Mouse (Mus musculus) liver, embryonic 12.5 days (tissue): Measurements from ENCODE around the gene Hoxa3. TPM values are rescaled to one million over a fixed set of nuclear protein-coding genes. Genes with fewer than 3 reads are reported as not detected.
A peak's percentile ranks its signal among the peaks of the same experiment; 100 is the strongest.

ENCODE experiments used
- ATAC-seq: fragments of 200-750 bp; cut with Nextera tagmentation; 2 replicates; pipeline ENCODE4 v1.8.0; 2017; ENCODE audit warnings: moderate number of reproducible peaks, mild to moderate bottlenecking, moderate library complexity
- H3K27ac ChIP-seq: fragments of 300-500 bp; sonication (generic); 2 replicates; pipeline ENCODE4 v1.5.1; 2016; ENCODE audit warnings: mild to moderate bottlenecking
- H3K27me3 ChIP-seq: fragments of 300-500 bp; sonication (generic); replicated peaks from 2 replicates; pipeline ENCODE4 v1.6.1; 2016; ENCODE audit warnings: mild to moderate bottlenecking, moderate library complexity
- H3K36me3 ChIP-seq: fragments of 300-500 bp; sonication (generic); 2 replicates; pipeline ENCODE4 v1.6.1; 2016; ENCODE audit warnings: mild to moderate bottlenecking, moderate library complexity
- H3K4me1 ChIP-seq: fragments of 300-500 bp; sonication (generic); 2 replicates; pipeline ENCODE4 v1.6.1; 2016
- H3K4me2 ChIP-seq: fragments of 300-500 bp; sonication (generic); 2 replicates; pipeline ENCODE4 v1.6.1; 2016; ENCODE audit warnings: mild to moderate bottlenecking, moderate library complexity
- H3K4me3 ChIP-seq: fragments of 300-500 bp; sonication (generic); 2 replicates; pipeline ENCODE4 v1.5.1; 2016; ENCODE audit warnings: mild to moderate bottlenecking, moderate library complexity
- H3K9ac ChIP-seq: fragments of 300-500 bp; sonication (generic); 2 replicates; pipeline ENCODE4 v1.6.1; 2016; ENCODE audit warnings: mild to moderate bottlenecking, moderate library complexity
- H3K9me3 ChIP-seq: fragments of 300-500 bp; sonication (generic); replicated peaks from 2 replicates; pipeline ENCODE4 v1.6.1; 2016; ENCODE audit warnings: mild to moderate bottlenecking, moderate library complexity
- WGBS: fragments of 180-500 bp; shearing (Covaris S2); methylation state at CpG from one replicate; pipeline ENCODE4 v1.1.7; 2016; ENCODE audit not compliant: insufficient replicate concordance; 5-methylcytosine and 5-hydroxymethylcytosine counted together
- polyA plus RNA-seq: library from polyadenylated mRNA; unstranded; fragments of >200 nt; fragmentation: Nextera tagmentation; extraction: Ambion mirVana; gene quantifications from 2 replicates; pipeline ENCODE4 v1.2.1, GENCODE M21; 2016

Gene Hoxa3
- polyA plus RNA-seq, 1 experiment from 2014 or later = 0.97 TPM

- 2% methylated on average over 23 of the region's 23 CpGs for WGBS
- H3K27me3 ChIP-seq = peaks cover 98% of the 10 kb centered on the region
- peaks cover 7% of the 10 kb centered on the region; the same call in 1 of the 2 replicates for H3K4me1 ChIP-seq
- no peak overlapping the region for H3K9ac ChIP-seq
- no peak overlapping the region for H3K4me3 ChIP-seq
- H3K9me3 ChIP-seq = no peaks in the 10 kb centered on the region
- H3K4me2 ChIP-seq = no peak overlapping the region
- no peak for ATAC-seq
- H3K36me3 ChIP-seq = no peaks in the 10 kb centered on the region
- no peak overlapping the region for H3K27ac ChIP-seq
Observed at GRCm38 (mm10) chr6:52244471-52245039, 31.4 kb upstream of the Hoxa3 start.

DNA sequence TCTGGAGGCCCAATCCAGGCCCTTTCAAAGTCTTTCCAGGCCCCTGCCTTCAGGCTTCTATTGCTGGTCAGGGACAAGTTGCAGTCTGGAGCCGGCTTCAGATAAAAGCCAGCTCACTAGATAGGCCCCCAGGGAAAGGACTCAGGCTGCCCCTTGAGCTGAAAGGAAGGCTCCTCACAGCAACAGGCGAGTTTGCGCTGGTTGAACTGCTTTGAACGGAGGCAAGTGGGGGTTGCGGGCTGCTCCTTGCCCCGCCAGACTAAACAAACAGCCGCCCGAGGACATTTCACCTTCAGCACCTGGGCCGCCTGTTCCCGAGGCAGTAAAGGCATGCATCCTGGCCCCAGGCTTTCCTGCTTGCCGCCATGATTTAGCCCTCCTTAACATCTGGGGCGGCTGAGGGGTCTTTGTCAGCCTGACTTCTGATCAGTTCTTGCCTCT lies 30.6 kb upstream of the Hoxa3 start:
- peaks cover 7% of the 10 kb centered on the region; the same call in 1 of the 2 replicates for H3K4me1 ChIP-seq
- H3K9me3 ChIP-seq = no peaks in the 10 kb centered on the region
- no peak overlapping the region for H3K4me3 ChIP-seq
- H3K27me3 ChIP-seq = peaks cover 98% of the 10 kb centered on the region
- H3K9ac ChIP-seq = no peak overlapping the region
- H3K36me3 ChIP-seq = no peaks in the 10 kb centered on the region
- no peak overlapping the region for H3K4me2 ChIP-seq
- WGBS = 1% methylated on average over 12 of the region's 12 CpGs
- no peak for ATAC-seq
- no peak overlapping the region for H3K27ac ChIP-seq

GRCm38 (mm10) chr6:52242801-52243332 lies 29.7 kb upstream of the Hoxa3 start:
- Histone ChIP-seq H3K27ac (no peak overlapping the region), H3K9ac (no peak overlapping the region), H3K36me3 (no peaks in the 10 kb centered on the region), H3K4me3 (no peak overlapping the region), H3K4me2 (no peak overlapping the region), H3K4me1 (peaks cover 7% of the 10 kb centered on the region; the same call in 1 of the 2 replicates), H3K9me3 (no peaks in the 10 kb centered on the region), H3K27me3 (peaks cover 98% of the 10 kb centered on the region)
- no peak for ATAC-seq
- WGBS = 8% methylated on average over 4 of the region's 4 CpGs

DNA sequence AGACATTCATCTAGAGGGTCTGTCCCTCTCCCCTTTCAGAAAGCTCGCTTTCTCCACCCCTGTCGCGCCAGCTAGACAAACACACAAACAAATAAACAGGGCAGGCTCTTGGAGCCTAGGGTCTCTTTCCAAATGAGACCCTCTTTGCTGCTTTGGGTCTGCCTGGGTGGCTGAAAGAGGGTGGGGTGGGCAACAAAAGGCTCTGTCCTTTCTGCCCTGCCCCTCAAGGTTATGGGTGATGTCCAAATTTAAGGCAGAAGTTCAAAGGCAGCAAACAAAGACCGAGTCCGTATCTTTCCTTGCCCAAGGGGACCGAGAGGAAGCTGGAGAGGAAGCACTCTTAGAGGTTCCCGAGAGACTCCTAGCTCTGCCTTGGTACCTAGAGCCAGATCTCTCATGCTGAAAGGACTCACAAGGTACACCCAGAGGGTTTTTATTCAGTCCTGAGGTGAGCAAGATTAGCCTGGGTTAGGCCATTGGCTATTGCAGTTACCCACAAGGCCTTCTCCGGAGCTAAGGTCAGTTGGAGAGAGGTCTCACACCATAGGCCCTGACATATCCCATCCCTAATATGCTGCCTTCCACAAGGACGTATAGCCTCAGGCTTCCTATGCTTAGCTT lies 28.0 kb upstream of the Hoxa3 start:
- Histone ChIP-seq H3K4me1 (peaks cover 7% of the 10 kb centered on the region; the same call in 1 of the 2 replicates), H3K9ac (no peak overlapping the region), H3K27ac (no peak overlapping the region), H3K4me2 (no peak overlapping the region), H3K36me3 (no peaks in the 10 kb centered on the region), H3K27me3 (peaks cover 99% of the 10 kb centered on the region), H3K9me3 (no peaks in the 10 kb centered on the region), H3K4me3 (no peak overlapping the region)
- ATAC-seq = no peak
- 4% methylated on average over 9 of the region's 9 CpGs for WGBS

- ATAC-seq = no peak
- H3K4me3 ChIP-seq = no peak within 1 kb of the TSS
- no peak within 1 kb of the TSS for H3K9ac ChIP-seq
Observed at GRCm38 (mm10) chr6:52240389-52241000, 27.4 kb upstream of the Hoxa3 start, which contains the start of gene Hoxa10. Gene Hoxa10 (minus strand): TSS chr6:52240854.

DNA sequence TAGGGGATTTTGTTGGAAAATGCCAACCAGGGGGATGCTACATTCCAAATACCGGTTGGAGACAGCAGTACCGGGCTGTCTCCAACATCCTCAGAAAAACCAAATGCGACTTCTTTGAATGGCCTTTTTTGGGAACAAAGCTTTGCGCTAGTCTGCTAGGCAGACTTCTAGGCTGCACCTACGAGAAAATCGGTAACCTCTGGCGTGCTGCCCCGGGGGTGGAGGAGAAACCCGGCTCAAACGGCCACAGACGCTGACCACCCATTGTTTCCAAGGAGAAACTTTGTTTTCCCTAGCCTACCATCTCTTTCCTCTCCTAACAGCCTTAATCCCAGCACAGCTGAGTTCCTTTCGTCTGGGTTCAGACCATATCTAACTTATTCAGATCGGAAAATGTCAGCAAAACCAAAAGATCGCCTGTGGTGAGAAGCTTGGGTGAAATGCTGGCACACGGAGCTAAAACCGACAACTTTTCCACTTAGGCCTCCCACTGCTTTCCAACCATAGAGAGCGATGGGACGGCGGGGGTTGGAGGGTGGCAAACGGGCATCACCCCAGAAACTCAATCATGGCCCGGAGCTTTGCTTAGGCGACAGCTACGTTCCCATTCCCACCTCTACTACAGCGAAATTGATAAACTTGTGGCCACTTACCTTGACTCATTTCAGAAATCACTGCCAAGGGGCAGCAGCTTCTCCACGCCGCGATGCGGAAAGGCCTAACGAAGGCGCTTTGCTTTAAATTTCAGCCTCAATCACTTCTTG lies 26.7 kb upstream of the Hoxa3 start:
- Histone ChIP-seq H3K27me3 (peaks cover 99% of the 10 kb centered on the region), H3K4me2 (peak overlapping the region; percentile 16; the same call in 1 of the 2 replicates), H3K4me3 (no peak overlapping the region), H3K4me1 (0 out of 2 replicates have a peak, but pooled peaks cover under 1% of the 10 kb centered on the region), H3K27ac (no peak overlapping the region), H3K9me3 (no peaks in the 10 kb centered on the region), H3K36me3 (no peaks in the 10 kb centered on the region), H3K9ac (no peak overlapping the region)
- ATAC-seq = no peak
- WGBS = 4% methylated on average over 30 of the region's 30 CpGs

More at GRCm38 (mm10) chr6:52240389-52241000, 27.4 kb upstream of the Hoxa3 start, which contains the start of gene Hoxa10:
- H3K4me2 ChIP-seq = peak within 1 kb of the TSS; percentile 16; the same call in 1 of the 2 replicates
- no peak within 1 kb of the TSS for H3K27ac ChIP-seq
- 2% methylated on average over 35 of the region's 35 CpGs for WGBS
- no peaks in the 10 kb centered on the region for H3K36me3 ChIP-seq
- H3K27me3 ChIP-seq = peaks cover 99% of the 10 kb centered on the region
- no peaks in the 10 kb centered on the region for H3K9me3 ChIP-seq
- H3K4me1 ChIP-seq = peaks cover 7% of the 10 kb centered on the region; the same call in 1 of the 2 replicates

GRCm38 (mm10) chr6:52238976-52239375 lies 25.8 kb upstream of the Hoxa3 start:
- 6% methylated on average over 7 of the region's 7 CpGs for WGBS
- no peak for ATAC-seq
- Histone ChIP-seq H3K27ac (no peak overlapping the region), H3K27me3 (peaks cover 99% of the 10 kb centered on the region), H3K4me1 (no peaks in the 10 kb centered on the region), H3K9ac (no peak overlapping the region), H3K36me3 (no peaks in the 10 kb centered on the region), H3K4me3 (no peak overlapping the region), H3K4me2 (no peak overlapping the region), H3K9me3 (no peaks in the 10 kb centered on the region)

DNA sequence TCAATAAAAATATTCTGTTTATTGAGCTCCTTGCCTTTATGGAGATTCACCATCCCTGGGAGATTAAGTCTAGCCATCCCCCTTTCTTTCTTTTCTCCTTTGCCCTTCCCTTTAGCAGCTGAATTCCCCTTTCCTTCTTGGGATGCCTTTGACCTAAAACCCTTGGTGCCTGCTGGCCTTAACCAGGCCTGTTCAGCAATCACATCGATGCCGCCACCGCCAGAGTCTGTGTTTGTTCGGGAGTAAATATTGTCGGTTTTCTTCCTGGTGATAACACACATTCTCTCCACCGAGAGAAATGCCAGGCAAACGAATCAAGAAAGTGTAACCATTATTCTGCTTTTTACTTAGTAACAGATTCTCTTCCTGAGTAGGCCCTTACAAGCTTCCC lies 25.0 kb upstream of the Hoxa3 start:
- Histone ChIP-seq H3K4me3 (no peak overlapping the region), H3K4me1 (no peaks in the 10 kb centered on the region), H3K27ac (no peak overlapping the region), H3K36me3 (no peaks in the 10 kb centered on the region), H3K9me3 (no peaks in the 10 kb centered on the region), H3K4me2 (no peak overlapping the region), H3K9ac (no peak overlapping the region), H3K27me3 (peaks cover 99% of the 10 kb centered on the region)
- ATAC-seq = no peak
- 6% methylated on average over 7 of the region's 7 CpGs for WGBS

DNA sequence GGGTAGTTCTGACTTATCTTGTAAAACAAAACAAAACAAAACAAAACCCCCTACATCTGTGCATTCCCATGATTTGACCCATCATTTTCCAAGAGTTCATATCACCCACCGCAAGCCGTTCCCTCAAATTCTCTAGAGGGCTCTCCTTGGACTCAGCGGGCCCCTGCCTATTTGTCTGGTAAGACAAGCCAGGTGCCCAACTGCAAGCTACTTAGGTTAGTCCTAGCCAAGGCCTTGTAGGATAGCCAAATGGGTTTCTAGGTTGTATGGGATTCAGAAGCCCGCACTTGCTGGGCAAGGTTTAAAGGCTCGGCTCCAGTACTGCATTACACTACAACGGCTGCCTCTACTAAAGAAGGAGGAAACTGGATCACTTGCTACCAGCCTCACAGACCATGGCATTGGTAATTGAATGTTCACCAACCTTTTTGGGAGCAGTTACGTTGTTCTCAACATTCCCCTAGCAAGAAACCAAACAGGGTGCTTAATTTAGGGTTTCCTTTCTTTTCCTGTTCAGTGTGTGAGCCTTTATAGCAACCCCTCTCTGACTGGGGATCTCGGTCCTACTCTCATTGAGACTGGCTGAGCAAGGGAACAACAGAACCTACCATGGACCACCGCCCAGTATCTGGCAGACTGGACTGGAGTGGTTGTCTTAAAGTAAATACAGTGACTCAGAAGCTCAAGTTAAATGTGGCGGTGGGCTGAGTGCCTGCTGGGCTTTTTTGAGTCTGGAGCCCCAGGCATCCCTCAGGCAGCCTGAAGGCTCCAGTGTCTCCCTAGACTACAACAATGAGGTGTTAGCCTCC lies 24.4 kb upstream of the Hoxa3 start:
- WGBS = 14% methylated on average over 10 of the region's 10 CpGs
- no peak for ATAC-seq
- H3K9me3 ChIP-seq = no peaks in the 10 kb centered on the region
- H3K9ac ChIP-seq = no peak overlapping the region
- H3K4me1 ChIP-seq = no peaks in the 10 kb centered on the region
- H3K27ac ChIP-seq = no peak overlapping the region
- H3K27me3 ChIP-seq = peaks cover 99% of the 10 kb centered on the region
- no peaks in the 10 kb centered on the region for H3K36me3 ChIP-seq
- H3K4me3 ChIP-seq = no peak overlapping the region
- H3K4me2 ChIP-seq = no peak overlapping the region

GRCm38 (mm10) chr6:52236806-52237205 lies 23.7 kb upstream of the Hoxa3 start:
- Histone ChIP-seq H3K27me3 (peaks cover 99% of the 10 kb centered on the region), H3K9me3 (no peaks in the 10 kb centered on the region), H3K4me3 (no peak overlapping the region), H3K4me2 (no peak overlapping the region), H3K27ac (no peak overlapping the region), H3K9ac (no peak overlapping the region), H3K36me3 (no peaks in the 10 kb centered on the region), H3K4me1 (no peaks in the 10 kb centered on the region)
- ATAC-seq = no peak
- WGBS = 17% methylated on average over 3 of the region's 3 CpGs

GRCm38 (mm10) chr6:52235866-52236265 lies 22.7 kb upstream of the Hoxa3 start:
- Histone ChIP-seq H3K4me1 (no peaks in the 10 kb centered on the region), H3K9me3 (no peaks in the 10 kb centered on the region), H3K36me3 (no peaks in the 10 kb centered on the region), H3K4me3 (no peak overlapping the region), H3K4me2 (no peak overlapping the region), H3K9ac (no peak overlapping the region), H3K27ac (no peak overlapping the region), H3K27me3 (peaks cover 98% of the 10 kb centered on the region)
- no peak for ATAC-seq
- WGBS = 20% methylated on average over 6 of the region's 6 CpGs
